Mouse (Mus musculus) frontal cortex, postnatal 10 days (tissue): ENCODE results near the gene Ppp4r4.
A peak's percentile ranks its signal among the peaks of the same experiment; 100 is the strongest.
"Not testable (repeated sequence)": the region's sequence is repeated elsewhere in the genome, so short reads cannot be mapped to it uniquely, and the experiment has no call there.

Source experiments
- DNase-seq, 2 experiments: peaks; one replicate each; pipeline ENCODE4 v3.0.0; 2022; ENCODE audit warnings: low spot score in 2 of 2, mixed read lengths in 1 of 2

Ppp4r4 gene

DNA sequence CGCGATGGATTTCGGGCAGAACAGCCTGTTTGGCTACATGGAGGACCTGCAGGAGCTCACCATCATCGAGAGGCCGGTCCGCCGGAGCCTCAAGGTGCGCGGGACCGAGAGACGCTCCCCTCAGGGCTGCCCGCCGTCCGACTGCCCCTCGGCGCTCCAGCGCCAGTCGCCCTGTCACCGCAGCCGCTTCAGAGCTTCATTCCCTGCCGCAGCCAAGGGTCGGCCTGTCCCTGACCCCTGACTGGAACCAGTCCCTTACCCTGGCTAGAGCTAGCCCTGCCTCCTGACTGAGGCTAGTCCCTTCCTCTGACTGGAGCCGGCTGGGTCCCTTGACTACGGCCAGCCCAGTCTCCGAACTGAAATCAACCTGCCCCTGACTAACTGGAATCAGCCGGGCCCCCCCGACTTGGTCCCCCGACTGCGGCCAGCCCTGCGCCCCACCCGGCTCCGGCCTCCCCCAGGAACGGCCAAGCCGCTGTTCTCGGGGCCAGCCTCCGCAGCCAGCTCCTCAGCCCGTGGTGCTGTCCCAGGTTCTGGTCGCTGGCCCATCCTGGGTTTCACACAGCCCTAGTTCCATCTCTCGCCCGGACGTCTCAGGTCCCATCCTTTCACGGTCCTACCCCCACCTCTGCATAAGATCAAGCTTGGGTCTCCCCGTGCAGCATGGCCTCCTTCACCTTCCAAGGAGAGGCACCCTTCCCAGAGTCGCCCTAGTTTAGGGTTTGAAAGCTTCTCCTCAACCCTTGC is 739 bp downstream of the Ppp4r4 start:
- DNase-seq, result peak; percentile 26 to 38

- no peak for DNase-seq
These were observed 8.3 kb downstream of the Ppp4r4 start for GRCm38 (mm10) chr12:103540429-103540828.

DNA sequence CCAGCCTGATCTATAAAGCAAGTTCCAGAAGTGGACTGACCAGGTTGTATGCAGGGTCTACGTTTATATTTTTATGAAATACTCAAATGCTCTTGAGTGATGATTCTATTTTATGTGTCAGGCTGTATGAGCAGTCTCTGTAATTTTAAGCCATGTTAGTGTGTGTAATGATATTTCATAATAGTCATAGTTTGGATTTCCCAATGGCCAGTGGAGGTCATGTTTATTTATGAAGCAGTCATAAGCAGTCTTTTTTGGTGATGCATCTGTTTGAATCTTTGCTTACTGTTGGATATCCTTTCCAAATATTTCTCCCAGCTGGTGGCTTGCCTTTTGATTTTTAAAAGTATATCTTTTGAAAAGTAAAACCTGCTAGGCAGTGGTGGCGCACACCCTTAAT is 11.3 kb downstream of the Ppp4r4 start:
- DNase-seq, result no peak

- DNase-seq, result no peak
These were observed 12.1 kb downstream of the Ppp4r4 start for GRCm38 (mm10) chr12:103544213-103544612.

DNA sequence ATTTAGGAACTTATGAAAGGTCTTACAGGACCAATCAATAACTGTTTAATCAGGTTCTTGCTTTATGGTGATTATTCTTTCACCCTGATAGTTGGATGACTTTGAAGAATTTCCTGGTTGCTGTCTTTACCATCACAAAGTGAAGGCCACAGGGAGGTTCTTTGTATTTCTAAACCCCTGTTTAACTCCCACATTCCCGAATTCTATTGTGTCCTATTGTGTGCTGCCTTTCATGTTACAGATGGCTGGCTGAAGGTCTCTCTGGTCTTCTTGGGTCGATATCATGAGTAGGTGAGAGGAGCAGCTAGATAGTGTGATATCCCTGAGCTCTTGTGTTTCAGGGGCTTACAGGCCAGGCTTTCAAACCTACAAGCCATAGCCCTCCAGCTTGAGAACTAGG is 15.4 kb downstream of the Ppp4r4 start:
- DNase-seq, result no peak

DNA sequence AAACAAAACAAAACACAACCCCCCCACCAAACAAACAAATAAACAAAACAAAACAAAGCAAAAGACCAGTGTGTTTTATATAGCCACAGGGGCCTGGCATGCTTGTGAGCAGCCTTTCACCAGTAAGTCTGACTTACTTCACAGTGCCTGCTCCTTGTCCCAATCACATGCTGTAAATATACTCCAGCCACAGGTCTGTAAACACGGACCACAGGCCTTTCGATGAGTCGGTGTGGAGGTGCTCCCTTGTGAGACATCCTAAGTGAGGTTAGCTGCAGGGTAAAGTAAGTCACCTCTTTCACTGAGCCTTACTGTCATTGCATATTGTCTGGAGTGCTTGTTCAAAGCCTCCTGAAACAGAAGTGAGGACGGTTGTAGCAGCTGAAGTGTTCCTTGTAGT is 16.4 kb downstream of the Ppp4r4 start:
- no peak for DNase-seq

DNA sequence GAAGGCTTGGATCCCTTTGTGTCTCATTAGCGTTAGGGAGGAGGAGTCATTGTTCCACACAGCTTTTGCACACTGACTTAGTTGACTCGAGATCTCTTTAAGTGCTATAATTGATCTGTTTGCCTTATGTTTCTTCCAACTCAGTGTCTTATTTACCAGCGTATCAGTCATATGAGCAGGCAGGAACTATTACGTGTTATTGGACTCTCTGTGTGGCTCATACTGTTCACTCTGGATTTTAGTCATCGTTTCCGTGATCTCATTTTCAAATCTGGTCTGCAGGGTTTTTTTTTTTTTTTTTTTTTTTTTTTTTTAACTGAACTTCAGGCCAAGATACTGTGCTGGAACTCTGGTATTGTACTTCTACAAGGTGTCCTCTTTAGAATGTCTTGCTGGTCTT is 18.0 kb downstream of the Ppp4r4 start:
- no peak for DNase-seq

DNA sequence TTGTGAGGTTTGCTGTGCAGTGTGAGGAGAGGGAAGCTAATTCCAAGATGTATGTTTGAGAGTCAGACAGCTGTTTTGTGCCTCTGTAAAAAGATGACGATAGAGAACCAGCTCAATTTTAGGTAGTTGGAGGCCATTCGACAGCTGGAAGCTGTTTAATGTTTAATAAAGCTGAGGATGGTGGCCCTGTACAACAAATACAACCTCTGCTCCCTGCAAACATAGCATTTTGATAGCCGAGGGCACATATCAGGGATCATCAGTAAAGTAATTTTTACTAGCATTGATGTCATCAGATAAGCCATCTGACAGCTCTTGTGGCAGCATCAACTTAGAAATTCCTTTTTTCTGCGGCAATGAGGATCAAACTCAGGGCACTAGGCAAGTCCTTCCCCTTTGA is 19.3 kb downstream of the Ppp4r4 start:
- no peak for DNase-seq

- DNase-seq, result no peak
These were observed 20.4 kb downstream of the Ppp4r4 start for GRCm38 (mm10) chr12:103552506-103552905.

- no peak for DNase-seq
These were observed 21.4 kb downstream of the Ppp4r4 start for GRCm38 (mm10) chr12:103553497-103553896.

GRCm38 (mm10) chr12:103556856-103557255 is 24.8 kb downstream of the Ppp4r4 start:
- DNase-seq, result no peak

- no peak for DNase-seq
These were observed 32.6 kb downstream of the Ppp4r4 start for GRCm38 (mm10) chr12:103564726-103565125.

DNA sequence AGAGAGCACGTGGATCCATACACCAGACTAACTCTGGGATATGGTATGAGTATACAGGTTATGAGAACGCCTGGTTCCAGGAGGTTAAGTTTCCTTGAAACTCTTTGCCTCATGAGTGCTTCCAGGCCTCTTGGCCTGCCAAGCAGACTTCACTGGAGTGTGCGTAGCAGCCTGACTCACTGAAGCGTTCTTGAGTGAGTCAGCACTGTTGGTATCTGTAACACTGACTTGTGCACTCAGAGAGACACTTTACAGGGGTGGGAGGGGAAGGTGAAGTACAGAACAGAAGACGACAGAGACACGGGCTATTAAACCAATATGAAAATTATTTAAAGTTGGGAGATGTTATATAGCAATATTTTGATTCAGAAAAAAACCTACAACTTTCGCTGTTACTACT is 33.1 kb downstream of the Ppp4r4 start:
- DNase-seq, result no peak

DNA sequence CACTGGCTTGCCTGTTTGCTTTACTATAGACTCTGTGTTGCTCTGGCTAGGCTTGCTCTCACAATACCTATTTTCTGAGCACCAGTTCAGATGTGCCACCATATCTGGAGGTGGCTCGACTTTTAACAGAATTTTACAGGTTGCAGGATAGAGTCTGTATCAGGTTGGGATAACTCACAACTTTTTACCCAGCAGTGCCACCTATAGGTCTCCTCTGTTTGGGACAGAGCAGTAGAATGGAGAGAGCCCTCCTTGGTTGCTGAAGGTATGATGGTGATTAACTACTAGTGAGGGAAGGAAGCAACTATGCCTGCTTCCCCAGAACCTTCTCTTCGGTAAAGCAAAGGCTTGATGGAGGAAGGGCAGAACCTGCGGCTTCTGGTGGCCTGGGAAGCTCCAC is 35.0 kb downstream of the Ppp4r4 start:
- no peak for DNase-seq

- no peak for DNase-seq
These were observed 37.6 kb downstream of the Ppp4r4 start for GRCm38 (mm10) chr12:103569690-103570089.

- DNase-seq, result not testable (repeated sequence)
These were observed 46.1 kb downstream of the Ppp4r4 start for GRCm38 (mm10) chr12:103578148-103578547.

DNA sequence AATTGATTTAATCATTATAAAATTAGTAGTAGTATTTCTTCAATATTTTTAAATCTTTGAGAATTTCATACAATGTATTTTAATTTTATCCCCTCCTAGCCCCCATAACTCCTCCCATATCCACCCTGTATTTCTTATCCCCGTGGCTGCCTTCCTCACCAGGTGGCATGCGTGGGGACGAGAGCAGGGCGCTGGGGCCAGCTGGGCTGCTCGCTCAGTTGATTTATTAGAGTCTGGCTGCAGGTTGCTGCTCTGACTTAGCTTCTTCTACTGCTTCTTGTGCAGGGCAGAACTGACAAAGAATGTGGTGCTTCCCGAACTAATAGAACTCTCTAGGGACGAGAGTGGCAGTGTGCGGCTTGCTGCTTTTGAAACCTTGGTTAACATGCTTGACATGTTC is 51.7 kb downstream of the Ppp4r4 start:
- no peak for DNase-seq

DNA sequence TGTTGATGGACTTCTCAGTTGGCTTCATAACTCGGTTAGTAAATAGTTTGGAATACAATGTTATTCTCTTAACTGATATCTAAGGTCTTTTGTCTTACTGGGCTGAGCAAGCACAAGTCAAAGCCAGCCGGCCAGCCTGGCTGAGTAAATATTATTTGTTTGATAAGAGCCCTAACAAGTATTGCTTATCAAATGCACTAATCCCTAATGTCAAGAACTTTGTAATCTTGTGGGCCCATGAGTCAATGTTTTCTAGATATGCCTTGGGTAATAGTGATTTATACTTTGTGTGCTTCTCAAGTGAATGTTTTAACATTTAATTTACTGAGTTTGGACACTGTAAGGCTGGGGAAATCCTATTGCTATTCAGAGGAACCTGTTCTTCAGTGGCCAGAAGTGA is 66.3 kb downstream of the Ppp4r4 start:
- DNase-seq, result no peak

DNA sequence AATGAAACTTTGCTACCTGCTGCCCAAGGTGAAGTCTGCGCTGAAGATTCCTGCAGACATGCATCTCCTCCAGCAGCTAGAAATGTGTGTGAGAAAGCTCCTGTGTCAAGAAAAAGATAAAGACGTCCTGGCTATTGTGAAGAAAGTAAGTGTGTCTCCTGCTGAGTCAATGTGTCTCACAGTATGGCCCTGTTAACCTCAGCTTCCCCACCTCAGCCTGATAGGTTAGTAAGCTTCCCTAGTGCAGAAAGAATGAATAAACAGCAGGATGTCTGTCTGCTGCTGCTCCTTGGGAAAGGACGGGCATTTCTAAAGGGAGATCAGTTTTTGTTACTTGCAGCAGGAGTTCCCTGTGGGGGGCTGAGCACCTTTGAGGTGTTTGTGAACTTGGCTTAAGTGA is 68.3 kb downstream of the Ppp4r4 start:
- DNase-seq, result no peak

DNA sequence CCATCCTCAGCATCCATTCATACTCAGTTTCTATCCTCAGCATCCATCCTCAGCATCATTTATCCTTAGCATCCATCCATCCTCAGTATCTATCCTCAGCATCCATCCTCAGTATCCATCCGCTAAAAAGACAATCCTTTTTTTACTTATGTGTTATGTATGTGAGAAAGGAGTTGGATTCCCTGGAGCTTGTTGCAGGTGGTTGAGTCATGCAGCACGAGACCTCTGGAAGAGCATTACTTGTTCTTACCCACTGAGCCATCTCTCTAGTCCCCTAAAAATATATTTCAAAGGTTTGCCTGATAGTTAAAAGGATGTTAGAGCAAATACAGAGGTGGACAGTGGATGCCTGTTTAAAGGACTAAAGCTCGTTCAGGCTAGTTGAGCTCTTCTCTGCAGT is 69.8 kb downstream of the Ppp4r4 start:
- no peak for DNase-seq

DNA sequence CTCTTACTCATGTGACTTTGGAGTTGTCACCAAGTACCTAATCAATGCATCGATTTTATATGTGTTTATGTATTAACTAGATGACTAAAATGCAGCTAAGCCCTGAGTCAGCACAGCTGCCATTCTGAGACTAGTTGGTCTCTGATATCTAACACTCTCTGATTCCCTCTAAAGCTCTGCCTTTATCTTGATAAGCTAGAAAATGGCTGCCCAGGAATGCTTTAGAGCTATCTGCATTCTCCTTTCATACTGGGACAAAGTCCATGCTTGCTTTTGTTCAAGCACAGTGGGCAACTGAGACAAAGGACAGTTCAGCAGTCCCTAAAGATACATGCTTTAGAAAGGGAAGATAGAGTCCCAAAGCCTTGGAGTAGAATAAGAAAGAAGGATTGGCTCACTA is 83.1 kb downstream of the Ppp4r4 start:
- no peak for DNase-seq

DNA sequence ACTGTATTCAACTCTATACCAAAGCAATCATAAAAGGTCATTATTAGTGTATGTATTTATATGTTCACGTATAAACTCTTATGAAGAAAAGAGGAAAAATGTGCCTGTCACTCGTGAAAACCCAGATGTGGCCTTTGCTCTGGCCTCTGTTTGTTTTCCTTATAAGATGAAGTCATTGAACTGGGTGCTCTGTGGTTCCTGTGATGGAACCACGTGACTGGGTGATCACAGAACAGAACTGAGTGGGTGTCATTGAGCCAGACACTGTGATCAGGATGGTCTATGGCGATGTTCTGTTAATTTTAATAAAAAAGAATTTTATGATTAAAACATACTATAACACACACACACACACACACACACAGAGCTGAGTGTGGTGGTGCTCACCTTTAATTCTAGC is 83.7 kb downstream of the Ppp4r4 start:
- no peak for DNase-seq

GRCm38 (mm10) chr12:103616860-103617261 is 84.8 kb downstream of the Ppp4r4 start:
- no peak for DNase-seq

- no peak for DNase-seq
These were observed 99.1 kb downstream of the Ppp4r4 start, which contains the start of gene Serpina10 for GRCm38 (mm10) chr12:103631203-103631612. Serpina10 (minus strand) TSS chr12:103631444.
